Mouse (Mus musculus) ES-Bruce4 (cell line): Measurements from ENCODE around the gene Ctsa.

Source experiments
- EP300 ChIP-seq: IDR thresholded peaks from 2 replicates; pipeline ENCODE4 v1.6.1; 2011; ENCODE audit warnings: low read depth, low read length; ENCODE audit not compliant: insufficient read depth
- POLR2A ChIP-seq: IDR thresholded peaks from one replicate; pipeline ENCODE4 v1.8.1; 2011; ENCODE audit warnings: low read length; ENCODE audit not compliant: insufficient read depth

DNA sequence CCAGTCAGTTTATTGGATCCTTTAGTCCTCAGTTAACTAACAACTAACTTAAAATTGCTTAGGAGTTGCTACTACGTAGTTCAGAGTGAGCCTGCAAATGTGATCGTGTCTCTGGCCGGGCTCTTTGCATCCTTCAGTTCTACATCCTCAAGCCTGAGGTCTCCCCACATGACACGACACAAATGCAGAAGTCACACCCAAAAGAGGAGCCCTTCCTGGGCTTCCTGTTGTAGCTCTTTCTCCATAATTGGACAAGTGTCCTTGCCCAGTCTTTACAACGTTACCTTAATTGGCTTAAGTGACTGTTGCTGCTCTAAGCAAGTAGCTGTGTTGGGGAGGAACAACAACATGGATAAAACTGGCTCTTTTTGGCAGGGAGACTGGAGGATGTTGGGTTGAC lies 17.3 kb upstream of the Ctsa start:
- TF ChIP-seq POLR2A (no peak), EP300 (no peak)
